Mouse (Mus musculus) MEL (cell line): ENCODE data around the gene Nol7. TPM values are rescaled to one million over a fixed set of nuclear protein-coding genes. Genes with fewer than 3 reads are reported as not detected.

Source experiments
- DNase-seq: peaks from one replicate; pipeline ENCODE4 v3.0.0; 2011; ENCODE audit warnings: low read depth, low spot score
- H3K27ac ChIP-seq: 2 replicates; pipeline ENCODE4 v1.5.1; 2012; ENCODE audit warnings: low read depth, mild to moderate bottlenecking, control low read depth, low read length, moderate library complexity; ENCODE audit not compliant: control insufficient read depth
- H3K27me3 ChIP-seq, 2 experiments: fragments of 150-350 bp in 1 of 2; sonication (generic) in 1 of 2; 2 replicates each; pipeline ENCODE4 v1.6.1; 2012; ENCODE audit warnings: low read length in 2 of 2, mild to moderate bottlenecking in 2 of 2, improper control_type of control experiment in 1 of 2, moderate library complexity in 1 of 2; ENCODE audit not compliant: insufficient read depth in 2 of 2, control insufficient read depth in 1 of 2
- H3K36me3 ChIP-seq, 2 experiments: 2 replicates each; pipeline ENCODE4 v1.6.1; 2012 to 2014; ENCODE audit warnings: low read length in 2 of 2, improper control_type of control experiment in 1 of 2, inconsistent platforms in 1 of 2, mild to moderate bottlenecking in 1 of 2; ENCODE audit not compliant: insufficient read depth in 2 of 2, control insufficient read depth in 1 of 2
- H3K4me1 ChIP-seq, 2 experiments: fragments of 150-350 bp in 1 of 2; sonication (generic) in 1 of 2; 2 replicates each; pipeline ENCODE4 v1.6.1; 2012; ENCODE audit warnings: low read length in 2 of 2, improper control_type of control experiment in 1 of 2, mild to moderate bottlenecking in 1 of 2; ENCODE audit not compliant: insufficient read depth in 2 of 2, control insufficient read depth in 1 of 2
- H3K4me3 ChIP-seq, 2 experiments: fragments of 150-350 bp in 1 of 2; sonication (generic) in 1 of 2; 2 replicates each; pipeline ENCODE4 v1.5.1; 2012; ENCODE audit warnings: low read depth in 2 of 2, low read length in 2 of 2, mild to moderate bottlenecking in 2 of 2, moderate library complexity in 2 of 2, control low read depth in 1 of 2, improper control_type of control experiment in 1 of 2; ENCODE audit not compliant: control insufficient read depth in 1 of 2, insufficient read depth in 1 of 2
- H3K79me2 ChIP-seq: 2 replicates; pipeline ENCODE4 v1.6.1; 2012; ENCODE audit warnings: mild to moderate bottlenecking, low read length, moderate library complexity; ENCODE audit not compliant: control insufficient read depth, poor library complexity, insufficient read depth
- H3K9ac ChIP-seq: 2 replicates; pipeline ENCODE4 v1.6.1; 2012; ENCODE audit warnings: low read depth, mild to moderate bottlenecking, control low read depth, low read length, moderate library complexity; ENCODE audit not compliant: control insufficient read depth, poor library complexity, severe bottlenecking
- H3K9me3 ChIP-seq: fragments of 150-350 bp; sonication (generic); replicated peaks from 2 replicates; pipeline ENCODE4 v1.6.1; 2012; ENCODE audit warnings: mild to moderate bottlenecking, low read length, improper control_type of control experiment, moderate library complexity; ENCODE audit not compliant: insufficient read depth
- CHD1 ChIP-seq: IDR thresholded peaks from 2 replicates; pipeline ENCODE4 v1.6.1; 2012; ENCODE audit warnings: low read depth, mild to moderate bottlenecking, inconsistent platforms, low read length, improper control_type of control experiment
- CHD2 ChIP-seq: IDR thresholded peaks from 2 replicates; pipeline ENCODE4 v1.6.1; 2011; ENCODE audit warnings: low read length, improper control_type of control experiment
- E2F4 ChIP-seq: IDR thresholded peaks from 2 replicates; pipeline ENCODE4 v1.6.1; 2011; ENCODE audit warnings: low read depth, low read length, improper control_type of control experiment, borderline replicate concordance
- EP300 ChIP-seq, 2 experiments: IDR thresholded peaks; 2 replicates each; pipeline ENCODE4 v1.6.1; 2011; ENCODE audit warnings: improper control_type of control experiment in 2 of 2, low read length in 2 of 2, low read depth in 1 of 2, mild to moderate bottlenecking in 1 of 2
- GABPA ChIP-seq: IDR thresholded peaks from 2 replicates; pipeline ENCODE4 v1.6.1; 2012; ENCODE audit warnings: low read depth, mild to moderate bottlenecking, inconsistent platforms, low read length, improper control_type of control experiment, moderate library complexity
- GATA1 ChIP-seq: IDR thresholded peaks from 2 replicates; pipeline ENCODE4 v1.6.1; 2011; ENCODE audit warnings: low read depth, low read length, improper control_type of control experiment
- KAT2A ChIP-seq: conservative IDR thresholded peaks from 2 replicates; pipeline ENCODE4 v1.6.1; 2012; ENCODE audit warnings: low read depth, low read length, improper control_type of control experiment, inconsistent platforms
- MAZ ChIP-seq: IDR thresholded peaks from 2 replicates; pipeline ENCODE4 v1.6.1; 2012; ENCODE audit warnings: low read depth, mild to moderate bottlenecking, inconsistent platforms, low read length, improper control_type of control experiment
- MEF2A ChIP-seq: IDR thresholded peaks from 2 replicates; pipeline ENCODE4 v1.6.1; 2014; ENCODE audit warnings: low read depth, mild to moderate bottlenecking, inconsistent platforms, low read length, improper control_type of control experiment; ENCODE audit not compliant: poor library complexity, insufficient replicate concordance, severe bottlenecking; ENCODE audit errors: extremely low read depth
- MXI1 ChIP-seq: IDR thresholded peaks from 2 replicates; pipeline ENCODE4 v1.6.1; 2011; ENCODE audit warnings: mild to moderate bottlenecking, low read depth, low read length, improper control_type of control experiment
- MYB ChIP-seq: IDR thresholded peaks from 2 replicates; pipeline ENCODE4 v1.6.1; 2011; ENCODE audit warnings: mild to moderate bottlenecking, low read depth, low read length, improper control_type of control experiment
- MYC ChIP-seq: IDR thresholded peaks from 2 replicates; pipeline ENCODE4 v1.6.1; 2011; ENCODE audit warnings: low read depth, mild to moderate bottlenecking, low read length, improper control_type of control experiment, moderate library complexity
- NRF1 ChIP-seq: IDR thresholded peaks from 2 replicates; pipeline ENCODE4 v1.6.1; 2014; ENCODE audit warnings: low read depth, mild to moderate bottlenecking, inconsistent platforms, low read length, improper control_type of control experiment, moderate library complexity; ENCODE audit not compliant: poor library complexity, insufficient read depth, severe bottlenecking
- POLR2A ChIP-seq, 2 experiments: IDR thresholded peaks; 2 replicates each; pipeline ENCODE4 v1.6.1; 2011 to 2012; ENCODE audit warnings: low read length in 2 of 2, mild to moderate bottlenecking in 2 of 2, control low read depth in 1 of 2, improper control_type of control experiment in 1 of 2, low read depth in 1 of 2, moderate library complexity in 1 of 2; ENCODE audit not compliant: control insufficient read depth in 1 of 2, insufficient read depth in 1 of 2, poor library complexity in 1 of 2
- POLR2AphosphoS2 ChIP-seq: IDR thresholded peaks from 2 replicates; pipeline ENCODE4 v1.6.1; 2011; ENCODE audit warnings: low read length, improper control_type of control experiment
- POLR2AphosphoS5 ChIP-seq: IDR thresholded peaks from 2 replicates; pipeline ENCODE4 v1.6.1; 2012; ENCODE audit warnings: low read depth, borderline replicate concordance, mild to moderate bottlenecking, inconsistent platforms, low read length, moderate library complexity, mixed read lengths
- RCOR1 ChIP-seq: IDR thresholded peaks from 2 replicates; pipeline ENCODE4 v1.6.1; 2012; ENCODE audit warnings: low read depth, mild to moderate bottlenecking, inconsistent platforms, low read length, improper control_type of control experiment
- SIN3A ChIP-seq: IDR thresholded peaks from 2 replicates; pipeline ENCODE4 v1.6.1; 2012; ENCODE audit warnings: low read length, improper control_type of control experiment, inconsistent platforms
- SMC3 ChIP-seq: IDR thresholded peaks from 2 replicates; pipeline ENCODE4 v1.6.1; 2011; ENCODE audit warnings: low read depth, low read length, improper control_type of control experiment
- UBTF ChIP-seq: IDR thresholded peaks from 2 replicates; pipeline ENCODE4 v1.6.1; 2012; ENCODE audit warnings: low read depth, mild to moderate bottlenecking, inconsistent platforms, low read length, improper control_type of control experiment, moderate library complexity, borderline replicate concordance; ENCODE audit not compliant: insufficient read depth
- USF1 ChIP-seq: IDR thresholded peaks from 2 replicates; pipeline ENCODE4 v1.6.1; 2014; ENCODE audit warnings: low read depth, mild to moderate bottlenecking, inconsistent platforms, low read length, improper control_type of control experiment, moderate library complexity
- USF2 ChIP-seq, 2 experiments: IDR thresholded peaks; 2 replicates each; pipeline ENCODE4 v1.6.1; 2011 to 2012; ENCODE audit warnings: improper control_type of control experiment in 2 of 2, low read length in 2 of 2, borderline replicate concordance in 1 of 2, inconsistent platforms in 1 of 2, low read depth in 1 of 2, mild to moderate bottlenecking in 1 of 2; ENCODE audit not compliant: insufficient read depth in 1 of 2
- ZC3H11A ChIP-seq: IDR thresholded peaks from 2 replicates; pipeline ENCODE4 v1.6.1; 2012; ENCODE audit warnings: low read depth, mild to moderate bottlenecking, inconsistent platforms, low read length, improper control_type of control experiment
- ZMIZ1 ChIP-seq: IDR thresholded peaks from 2 replicates; pipeline ENCODE4 v1.6.1; 2012; ENCODE audit warnings: low read depth, mild to moderate bottlenecking, inconsistent platforms, low read length, improper control_type of control experiment, moderate library complexity
- ZNF384 ChIP-seq: IDR thresholded peaks from 2 replicates; pipeline ENCODE4 v1.6.1; 2012; ENCODE audit warnings: low read depth, mild to moderate bottlenecking, inconsistent platforms, low read length, improper control_type of control experiment
- polyA plus RNA-seq, 2 experiments: library from polyadenylated mRNA; stranded (reverse) in 1 of 2; unstranded in 1 of 2; fragments of >175 nt in 1 of 2; fragments of >200 nt in 1 of 2; gene quantifications; 2 replicates each; pipeline versions ENCODE4 v1.2.1 to v1.2.4; 2012; ENCODE audit warnings: low replicate concordance in 2 of 2, low read depth in 1 of 2; ENCODE audit not compliant: insufficient read length in 2 of 2, insufficient read depth in 1 of 2, missing spikeins in 1 of 2
- total RNA-seq: library from RNA; depleted of rRNA; stranded (reverse); fragments of 300-350 nt; gene quantifications from 2 replicates; pipeline ENCODE4 v1.2.3, GENCODE M21; 2012

Nol7 gene
- total and polyA plus RNA-seq, 3 experiments, result 157 to 253 (median 186) TPM

- no peak overlapping the region for H3K4me3 ChIP-seq
- no peaks in the 10 kb centered on the region for H3K36me3 ChIP-seq
- H3K9ac ChIP-seq, result no peak overlapping the region
- H3K9me3 ChIP-seq, result no peaks in the 10 kb centered on the region
- no peak for DNase-seq
- H3K27me3 ChIP-seq, result no peaks in the 10 kb centered on the region
- TF ChIP-seq GATA1, result no peak
- TF ChIP-seq MYB, result no peak
- H3K79me2 ChIP-seq, result no peaks in the 10 kb centered on the region
- H3K4me1 ChIP-seq, result no peaks in the 10 kb centered on the region
- no peak overlapping the region for H3K27ac ChIP-seq
These were observed 18.2 kb upstream of the Nol7 start for GRCm38 (mm10) chr13:43379989-43380388.

GRCm38 (mm10) chr13:43385321-43385720 lies 12.9 kb upstream of the Nol7 start:
- no peaks in the 10 kb centered on the region for H3K4me1 ChIP-seq
- H3K27me3 ChIP-seq, result no peaks in the 10 kb centered on the region
- TF ChIP-seq MEF2A (no peak), EP300 (IDR thresholded peaks at IDR 0.05; ENCODE audit: low read depth in 1 of 2, low read length in 2 of 2) (no peak), ZMIZ1 (no peak), POLR2A (IDR thresholded peaks at IDR 0.05; ENCODE audit: control insufficient read depth in 1 of 2, insufficient read depth in 1 of 2, low read depth in 1 of 2, low read length in 2 of 2, poor library complexity in 1 of 2) (no peak), CHD1 (no peak), POLR2AphosphoS5 (no peak), RCOR1 (no peak), GABPA (no peak), SMC3 (no peak), UBTF (no peak), MAZ (no peak), USF2 (IDR thresholded peaks at IDR 0.05; ENCODE audit: borderline replicate concordance in 1 of 2, insufficient read depth in 1 of 2, low read depth in 1 of 2, low read length in 2 of 2) (no peak)
- no peaks in the 10 kb centered on the region for H3K79me2 ChIP-seq
- H3K9me3 ChIP-seq, result no peaks in the 10 kb centered on the region
- H3K9ac ChIP-seq, result no peak overlapping the region
- no peak overlapping the region for H3K27ac ChIP-seq
- no peak overlapping the region for H3K4me3 ChIP-seq
- no peaks in the 10 kb centered on the region for H3K36me3 ChIP-seq
- DNase-seq, result no peak

- TF ChIP-seq GATA1 (no peak), NRF1 (peak; percentile 71; the same call in 1 of the 2 replicates), POLR2A (IDR thresholded peaks at IDR 0.05; ENCODE audit: control insufficient read depth in 1 of 2, insufficient read depth in 1 of 2, low read depth in 1 of 2, low read length in 2 of 2, poor library complexity in 1 of 2) (no peak), USF1 (no peak), ZNF384 (peak; percentile 95), MYC (no peak; the same call in 1 of the 2 replicates), KAT2A (no peak), MXI1 (no peak), MEF2A (no peak), USF2 (IDR thresholded peaks at IDR 0.05; ENCODE audit: borderline replicate concordance in 1 of 2, insufficient read depth in 1 of 2, low read depth in 1 of 2, low read length in 2 of 2) (no peak), POLR2AphosphoS2 (no peak), E2F4 (no peak), SIN3A (no peak), CHD2 (no peak; the same call in 1 of the 2 replicates), ZC3H11A (no peak)
- Histone ChIP-seq H3K79me2 (peaks cover 14% of the 10 kb centered on the region), H3K4me3 (no peak overlapping the region), H3K4me1 (no peaks in the 10 kb centered on the region), H3K9ac (no peak overlapping the region), H3K27ac (no peak overlapping the region), H3K9me3 (no peaks in the 10 kb centered on the region), H3K36me3 (peaks cover 11 to 16% of the 10 kb centered on the region in 2 experiments), H3K27me3 (no peaks in the 10 kb centered on the region)
- peak; percentile 11 for DNase-seq
These were observed 392 bp upstream of the Nol7 start for GRCm38 (mm10) chr13:43397700-43398296.
